Mouse (Mus musculus): ENCODE data around the gene Olfr1232. TPM values are rescaled to one million over a fixed set of nuclear protein-coding genes. Genes with fewer than 3 reads are reported as not detected.

The Olfr1232 gene
- polyA plus RNA-seq (2014; fragmentation: Nextera tagmentation; extraction: Ambion mirVana) = not detected in 2 replicates

GRCm38 (mm10) chr2:89329575-89329974 lies at the start of gene Olfr1232:
Gene Olfr1232, minus strand, starts transcription at chr2:89329675.
- Histone ChIP-seq H3K4me1 (ENCODE audit: insufficient read depth) (no peaks in the 10 kb centered on the region), H3K9ac (no peak within 1 kb of the TSS), H3K27ac (ENCODE audit: low read depth) (no peak within 1 kb of the TSS), H3K4me3 (ENCODE audit: low read depth, low read length) (no peak within 1 kb of the TSS), H3K36me3 (ENCODE audit: insufficient read depth) (no peaks in the 10 kb centered on the region), H3K27me3 (ENCODE audit: insufficient read depth, low read length) (no peaks in the 10 kb centered on the region), H3K4me2 (no peak within 1 kb of the TSS), H3K9me3 (ENCODE audit: low read depth, low read length) (no peaks in the 10 kb centered on the region)
- ATAC-seq (ENCODE audit: insufficient read depth) (no peak), DNase-seq (no peak)
- no peak for TF ChIP-seq CTCF (IDR thresholded peaks at IDR 0.05; ENCODE audit: low read depth)

- 83% methylated on average over 4 of the region's 4 CpGs for WGBS
- TF ChIP-seq CTCF (IDR thresholded peaks at IDR 0.05; ENCODE audit: low read depth) = no peak
- no peak within 1 kb of the TSS for H3K4me3 ChIP-seq (ENCODE audit: low read depth, low read length)
- no peaks in the 10 kb centered on the region for H3K9me3 ChIP-seq (ENCODE audit: low read depth, low read length)
- no peak for ATAC-seq (ENCODE audit: insufficient read depth)
- no peak within 1 kb of the TSS for H3K9ac ChIP-seq
- no peaks in the 10 kb centered on the region for H3K36me3 ChIP-seq (ENCODE audit: insufficient read depth)
- H3K4me2 ChIP-seq = no peak within 1 kb of the TSS
- no peaks in the 10 kb centered on the region for H3K27me3 ChIP-seq (ENCODE audit: insufficient read depth, low read length)
- no peaks in the 10 kb centered on the region for H3K4me1 ChIP-seq (ENCODE audit: insufficient read depth)
- no peak for DNase-seq
- no peak within 1 kb of the TSS for H3K27ac ChIP-seq (ENCODE audit: low read depth)
Observed at GRCm38 (mm10) chr2:89364765-89365164, 35.3 kb upstream of the Olfr1232 start, which contains the start of gene Olfr1234. Gene Olfr1234, minus strand, starts transcription at chr2:89364865.

- Histone ChIP-seq H3K4me3 (ENCODE audit: low read depth, low read length) (no peak within 1 kb of the TSS), H3K9me3 (ENCODE audit: low read depth, low read length) (no peaks in the 10 kb centered on the region), H3K4me1 (ENCODE audit: insufficient read depth) (no peaks in the 10 kb centered on the region), H3K4me2 (no peak within 1 kb of the TSS), H3K9ac (no peak within 1 kb of the TSS), H3K27me3 (ENCODE audit: insufficient read depth, low read length) (no peaks in the 10 kb centered on the region), H3K36me3 (ENCODE audit: insufficient read depth) (no peaks in the 10 kb centered on the region), H3K27ac (ENCODE audit: low read depth) (no peak within 1 kb of the TSS)
- TF ChIP-seq CTCF (IDR thresholded peaks at IDR 0.05; ENCODE audit: low read depth) = no peak
- DNase-seq = no peak
- ATAC-seq (ENCODE audit: insufficient read depth) = no peak
Observed at GRCm38 (mm10) chr2:89342298-89342697, 12.8 kb upstream of the Olfr1232 start, which contains the start of gene Olfr1233. Gene Olfr1233, minus strand, starts transcription at chr2:89342398.

- no peaks in the 10 kb centered on the region for H3K27me3 ChIP-seq (ENCODE audit: insufficient read depth, low read length)
- TF ChIP-seq CTCF (IDR thresholded peaks at IDR 0.05; ENCODE audit: low read depth) = no peak
- H3K36me3 ChIP-seq (ENCODE audit: insufficient read depth) = no peaks in the 10 kb centered on the region
- H3K9me3 ChIP-seq (ENCODE audit: low read depth, low read length) = no peaks in the 10 kb centered on the region
- no peak within 1 kb of the TSS for H3K27ac ChIP-seq (ENCODE audit: low read depth)
- H3K4me3 ChIP-seq (ENCODE audit: low read depth, low read length) = no peak within 1 kb of the TSS
- no peak within 1 kb of the TSS for H3K9ac ChIP-seq
- no peak for DNase-seq
- 76% methylated on average over 2 of the region's 2 CpGs for WGBS
- ATAC-seq (ENCODE audit: insufficient read depth) = no peak
- H3K4me1 ChIP-seq (ENCODE audit: insufficient read depth) = no peaks in the 10 kb centered on the region
- H3K4me2 ChIP-seq = no peak within 1 kb of the TSS
Observed at GRCm38 (mm10) chr2:89306974-89307373, 22.5 kb downstream of the Olfr1232 start, which contains the start of gene Olfr1231. Gene Olfr1231, minus strand, starts transcription at chr2:89307074.

- no peaks in the 10 kb centered on the region for H3K27me3 ChIP-seq (ENCODE audit: insufficient read depth, low read length)
- H3K9me3 ChIP-seq (ENCODE audit: low read depth, low read length) = no peaks in the 10 kb centered on the region
- TF ChIP-seq CTCF (IDR thresholded peaks at IDR 0.05; ENCODE audit: low read depth) = no peak
- no peak within 1 kb of the TSS for H3K27ac ChIP-seq (ENCODE audit: low read depth)
- DNase-seq = no peak
- no peaks in the 10 kb centered on the region for H3K36me3 ChIP-seq (ENCODE audit: insufficient read depth)
- no peak within 1 kb of the TSS for H3K9ac ChIP-seq
- no peak within 1 kb of the TSS for H3K4me2 ChIP-seq
- H3K4me3 ChIP-seq (ENCODE audit: low read depth, low read length) = no peak within 1 kb of the TSS
- no peak for ATAC-seq (ENCODE audit: insufficient read depth)
- 75% methylated on average over 1 of the region's 1 CpGs for WGBS
- no peaks in the 10 kb centered on the region for H3K4me1 ChIP-seq (ENCODE audit: insufficient read depth)
Observed at GRCm38 (mm10) chr2:89297168-89297567, 32.3 kb downstream of the Olfr1232 start, which contains the start of gene Olfr1230. Gene Olfr1230, minus strand, starts transcription at chr2:89297268.

GRCm38 (mm10) chr2:89287914-89288313 lies 41.6 kb downstream of the Olfr1232 start, which contains the start of gene Olfr1229:
Gene Olfr1229, minus strand, starts transcription at chr2:89288014.
- Histone ChIP-seq H3K4me3 (ENCODE audit: low read depth, low read length) (no peak within 1 kb of the TSS), H3K9ac (no peak within 1 kb of the TSS), H3K27me3 (ENCODE audit: insufficient read depth, low read length) (no peaks in the 10 kb centered on the region), H3K4me2 (no peak within 1 kb of the TSS), H3K27ac (ENCODE audit: low read depth) (no peak within 1 kb of the TSS), H3K36me3 (ENCODE audit: insufficient read depth) (no peaks in the 10 kb centered on the region), H3K9me3 (ENCODE audit: low read depth, low read length) (no peaks in the 10 kb centered on the region), H3K4me1 (ENCODE audit: insufficient read depth) (no peaks in the 10 kb centered on the region)
- TF ChIP-seq CTCF (IDR thresholded peaks at IDR 0.05; ENCODE audit: low read depth) = no peak
- ATAC-seq (ENCODE audit: insufficient read depth) (no peak), DNase-seq (no peak)
- WGBS = 73% methylated on average over 2 of the region's 2 CpGs

Other genes starting within 250 kb of the Olfr1232 start
- not detected in 2 replicates for gene Olfr1219, start 246.2 kb downstream of the Olfr1232 start, polyA plus RNA-seq (2014; fragmentation: Nextera tagmentation; extraction: Ambion mirVana)
- not detected in 2 replicates for gene Olfr1220, start 222.8 kb downstream of the Olfr1232 start, polyA plus RNA-seq (2014; fragmentation: Nextera tagmentation; extraction: Ambion mirVana)
- not detected in 2 replicates for gene Olfr1221, start 212.4 kb downstream of the Olfr1232 start, polyA plus RNA-seq (2014; fragmentation: Nextera tagmentation; extraction: Ambion mirVana)
- gene Olfr1222, start 196.6 kb downstream of the Olfr1232 start, polyA plus RNA-seq (2014; fragmentation: Nextera tagmentation; extraction: Ambion mirVana) = not detected in 2 replicates
- not detected in 2 replicates for gene Olfr1223, start 178.1 kb downstream of the Olfr1232 start, polyA plus RNA-seq (2014; fragmentation: Nextera tagmentation; extraction: Ambion mirVana)
- gene Olfr1224-ps1, start 165.6 kb downstream of the Olfr1232 start, polyA plus RNA-seq (2014; fragmentation: Nextera tagmentation; extraction: Ambion mirVana) = not detected in 2 replicates
- gene Olfr1225, start 155.0 kb downstream of the Olfr1232 start, polyA plus RNA-seq (2014; fragmentation: Nextera tagmentation; extraction: Ambion mirVana) = not detected in 2 replicates
- gene Olfr1226, start 129.6 kb downstream of the Olfr1232 start, polyA plus RNA-seq (2014; fragmentation: Nextera tagmentation; extraction: Ambion mirVana) = not detected in 2 replicates
- not detected in 2 replicates for gene Olfr1228, start 75.6 kb downstream of the Olfr1232 start, polyA plus RNA-seq (2014; fragmentation: Nextera tagmentation; extraction: Ambion mirVana)
- gene Olfr1229, start 41.7 kb downstream of the Olfr1232 start, polyA plus RNA-seq (2014; fragmentation: Nextera tagmentation; extraction: Ambion mirVana) = not detected in 2 replicates
- not detected in 2 replicates for gene Olfr1230, start 32.4 kb downstream of the Olfr1232 start, polyA plus RNA-seq (2014; fragmentation: Nextera tagmentation; extraction: Ambion mirVana)
- gene Olfr1231, start 22.6 kb downstream of the Olfr1232 start, polyA plus RNA-seq (2014; fragmentation: Nextera tagmentation; extraction: Ambion mirVana) = not detected in 2 replicates
- gene Olfr1233, start 12.7 kb upstream of the Olfr1232 start, polyA plus RNA-seq (2014; fragmentation: Nextera tagmentation; extraction: Ambion mirVana) = not detected in 2 replicates
- gene Olfr1234, start 35.2 kb upstream of the Olfr1232 start, polyA plus RNA-seq (2014; fragmentation: Nextera tagmentation; extraction: Ambion mirVana) = not detected in 2 replicates
- gene Olfr1238, start 80.0 kb upstream of the Olfr1232 start, polyA plus RNA-seq (2014; fragmentation: Nextera tagmentation; extraction: Ambion mirVana) = not detected in 2 replicates
- not detected in 2 replicates for gene Olfr1239, start 90.7 kb upstream of the Olfr1232 start, polyA plus RNA-seq (2014; fragmentation: Nextera tagmentation; extraction: Ambion mirVana)
- gene Olfr1240, start 113.3 kb upstream of the Olfr1232 start, polyA plus RNA-seq (2014; fragmentation: Nextera tagmentation; extraction: Ambion mirVana) = not detected in 2 replicates
- not detected in 2 replicates for gene Olfr1241, start 157.5 kb upstream of the Olfr1232 start, polyA plus RNA-seq (2014; fragmentation: Nextera tagmentation; extraction: Ambion mirVana)
- not detected in 2 replicates for gene Olfr1242, start 168.7 kb upstream of the Olfr1232 start, polyA plus RNA-seq (2014; fragmentation: Nextera tagmentation; extraction: Ambion mirVana)
- not detected in 2 replicates for gene Olfr1243, start 201.8 kb upstream of the Olfr1232 start, polyA plus RNA-seq (2014; fragmentation: Nextera tagmentation; extraction: Ambion mirVana)
- not detected in 2 replicates for gene Olfr1245, start 248.8 kb upstream of the Olfr1232 start, polyA plus RNA-seq (2014; fragmentation: Nextera tagmentation; extraction: Ambion mirVana)

Data from lung, embryonic 14.5 days (tissue).